Mouse (Mus musculus): Measurements from ENCODE around the gene Mepce.

The Mepce gene

DNA sequence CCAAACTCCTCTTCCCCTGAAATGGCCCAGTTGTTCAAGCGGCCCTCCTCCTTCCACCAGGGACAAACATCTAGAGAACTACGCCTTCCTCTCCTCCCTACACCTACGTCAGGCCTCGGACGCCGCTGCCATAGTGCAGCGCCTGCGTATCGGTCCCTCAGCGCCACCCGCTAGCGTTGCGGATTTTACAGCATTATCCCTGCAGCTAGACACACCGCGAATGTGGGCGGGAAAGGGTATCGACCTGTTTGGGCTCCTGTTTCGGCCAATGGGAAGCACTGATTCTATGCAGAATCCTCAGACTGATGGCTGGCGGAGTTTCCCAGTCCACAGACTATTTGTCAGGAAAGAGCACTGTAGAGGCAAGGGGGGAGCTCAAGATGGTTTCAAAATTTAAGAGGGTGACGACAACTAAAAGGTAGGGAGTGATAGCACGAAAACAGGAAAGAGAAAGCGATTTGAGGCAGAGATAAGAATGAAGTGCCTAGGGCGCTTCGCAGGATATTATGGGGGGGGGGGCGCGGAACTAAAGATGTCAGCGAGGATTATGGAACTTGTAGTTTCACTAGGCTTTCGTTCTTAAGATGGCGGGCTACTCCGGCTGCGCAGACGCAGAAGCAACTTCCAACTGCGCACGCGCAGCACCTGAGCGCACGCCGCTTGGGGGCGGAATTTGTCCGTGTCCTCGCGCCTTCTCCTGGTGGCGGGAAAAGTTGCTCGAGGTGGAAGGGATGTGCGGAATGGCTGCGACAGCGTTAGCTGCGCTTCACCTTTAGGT, at the start of gene Mepce, which contains the start of gene Zcwpw1:
Gene Mepce (minus strand): TSS at position 505 of the 778 bp plus-strand sequence.
Gene Zcwpw1 (plus strand): TSS at position 648 of the 778 bp plus-strand sequence.
- peak; percentile 99 for DNase-seq

DNA sequence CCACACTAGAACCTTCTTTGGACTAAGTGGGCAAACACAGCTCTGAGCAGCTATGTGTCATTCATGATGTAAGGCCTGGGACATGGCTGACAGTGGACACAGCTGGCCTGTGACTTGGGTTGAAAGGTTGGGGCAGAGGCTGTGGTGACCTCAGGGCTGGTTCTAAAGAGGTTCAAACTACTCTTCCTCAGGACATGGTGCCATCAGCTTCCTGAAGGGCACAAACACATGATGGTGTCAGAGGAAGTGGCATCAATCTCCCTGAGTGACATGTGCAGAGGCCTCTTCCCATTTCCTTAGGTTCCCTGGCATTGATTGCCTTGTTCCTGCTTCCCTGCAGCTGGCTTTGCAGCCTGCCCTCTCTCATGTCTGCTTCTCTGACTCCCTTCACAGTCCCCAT, 49.7 kb upstream of the Mepce start:
- peak; percentile 86 for DNase-seq

DNA sequence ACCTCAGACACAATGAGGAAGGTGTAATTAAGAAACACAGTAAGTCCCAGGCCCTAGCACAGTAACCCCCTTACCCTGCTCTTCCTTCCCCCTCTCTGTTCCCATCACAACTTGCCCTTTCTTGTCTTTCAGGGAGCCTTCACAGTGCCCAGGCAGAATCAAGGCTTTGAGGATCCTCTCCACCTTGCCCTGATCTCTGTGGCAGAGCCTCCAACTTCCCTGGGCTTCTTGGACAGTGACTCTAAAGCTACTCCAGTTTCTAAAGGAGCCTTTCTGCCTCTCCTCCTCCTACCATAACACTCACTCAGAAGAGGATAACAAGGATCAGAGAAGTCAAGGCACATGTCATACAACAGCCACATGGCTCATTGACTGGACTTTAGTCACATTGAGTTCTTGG, 49.2 kb upstream of the Mepce start:
- DNase-seq: peak; percentile 68

DNA sequence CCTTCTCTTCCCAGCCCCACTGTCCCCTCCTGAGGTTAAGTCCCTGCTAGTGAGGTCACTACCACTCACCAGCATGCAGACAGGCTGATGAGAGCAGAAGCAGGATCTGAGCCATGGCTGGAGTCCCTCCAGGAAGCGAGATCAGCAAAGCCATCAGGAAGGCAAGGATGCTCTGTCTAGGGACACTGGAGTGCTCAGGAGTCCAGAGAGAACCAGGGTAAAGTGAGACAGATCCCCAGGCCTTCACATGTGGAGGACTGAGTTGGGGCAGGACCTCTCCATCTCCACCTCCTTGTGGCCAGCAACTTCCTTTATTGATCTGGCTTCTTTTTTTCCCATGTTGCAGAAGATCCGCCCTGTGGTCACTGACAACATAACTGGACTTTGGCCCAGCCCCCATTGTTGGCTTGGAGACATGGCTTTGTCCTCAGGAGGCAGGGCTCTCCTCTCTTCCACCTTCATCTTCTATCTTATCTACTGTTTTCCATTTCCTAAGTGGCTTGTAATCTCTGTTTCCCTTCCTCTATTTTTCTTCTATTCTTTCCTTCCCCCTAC, 48.6 kb upstream of the Mepce start, which contains the start of gene Pilra:
Gene Pilra (minus strand): TSS at position 316 of the 555 bp plus-strand sequence.
- DNase-seq: peak; percentile 95

DNA sequence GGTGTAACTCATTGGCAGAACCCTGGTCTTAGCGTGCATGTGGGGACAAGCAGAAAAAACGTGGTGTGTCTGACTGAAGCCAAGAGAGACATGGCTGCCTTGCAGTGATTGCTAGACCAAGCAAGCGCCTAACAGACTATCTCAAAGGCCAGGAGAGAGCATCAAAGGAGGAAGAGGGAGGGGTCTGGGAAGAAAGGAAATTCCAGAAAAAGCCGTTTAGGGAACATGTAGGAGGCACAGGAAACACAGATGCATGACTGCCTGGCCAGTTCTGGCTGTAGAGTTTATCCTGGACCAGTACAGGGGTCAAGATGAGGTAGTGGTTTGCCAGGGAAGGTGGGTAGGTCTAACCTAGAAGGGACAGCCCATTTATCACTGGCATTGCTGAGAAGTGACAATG, 46.0 kb upstream of the Mepce start:
- peak; percentile 76 for DNase-seq

DNA sequence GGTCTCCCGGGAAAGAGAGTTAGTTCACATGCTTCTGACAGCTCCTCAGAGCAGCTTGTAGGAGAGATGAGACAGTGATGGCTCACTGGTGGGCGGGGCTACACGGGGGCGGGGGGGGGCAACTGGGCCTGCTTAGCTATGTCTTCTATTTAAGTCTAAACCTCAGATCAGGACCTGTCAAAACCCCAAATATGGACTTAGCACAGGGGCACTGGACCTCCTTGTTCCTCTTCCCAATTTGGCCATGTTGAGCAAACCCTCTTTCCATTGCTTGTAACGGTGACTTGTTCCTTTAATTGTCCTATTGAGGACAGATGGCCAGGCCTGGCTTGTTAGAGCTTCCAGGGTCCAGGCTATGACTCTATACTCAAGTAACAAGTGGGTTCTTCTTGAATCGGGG, 44.1 kb upstream of the Mepce start:
- DNase-seq: peak; percentile 89

DNA sequence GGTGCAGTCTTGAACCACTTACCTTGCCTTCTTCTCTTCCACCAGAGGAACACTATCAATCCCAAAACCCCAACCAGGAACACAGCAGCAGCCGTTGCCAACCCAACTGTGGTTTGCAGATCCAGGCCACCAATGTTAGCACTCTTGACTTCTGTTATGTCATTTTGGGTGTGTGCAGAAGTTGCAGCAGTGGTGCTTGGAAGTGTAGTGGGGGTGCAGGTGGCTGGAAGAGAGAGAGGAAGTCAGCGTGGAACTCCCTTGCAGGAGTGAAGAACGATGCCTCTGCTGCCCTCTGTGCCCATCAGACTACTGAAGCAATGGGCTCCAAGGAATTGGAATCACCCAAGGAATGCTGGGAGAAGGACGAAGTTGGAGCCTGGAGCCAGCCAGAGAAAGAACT, 43.7 kb upstream of the Mepce start:
- DNase-seq: peak; percentile 91

DNA sequence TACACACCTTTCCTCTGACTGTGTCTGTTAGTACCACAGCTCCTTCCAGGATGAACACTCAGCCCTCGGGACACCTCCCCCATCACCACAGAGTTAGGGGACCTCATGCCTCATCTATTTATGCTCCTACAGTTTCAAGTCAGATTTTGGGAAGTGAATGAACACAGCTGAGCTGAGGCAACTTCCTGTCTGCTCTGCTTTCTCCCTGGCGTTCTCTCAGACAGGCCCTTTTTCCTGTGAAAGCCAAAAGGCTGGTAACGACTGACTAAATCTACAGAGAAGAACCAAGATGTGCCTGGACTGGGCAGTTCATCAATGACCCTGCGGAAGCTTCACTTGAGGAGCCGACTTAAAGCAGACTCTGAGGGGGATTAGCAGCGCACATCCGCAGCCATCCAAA, 42.8 kb upstream of the Mepce start:
- DNase-seq: peak; percentile 95

DNA sequence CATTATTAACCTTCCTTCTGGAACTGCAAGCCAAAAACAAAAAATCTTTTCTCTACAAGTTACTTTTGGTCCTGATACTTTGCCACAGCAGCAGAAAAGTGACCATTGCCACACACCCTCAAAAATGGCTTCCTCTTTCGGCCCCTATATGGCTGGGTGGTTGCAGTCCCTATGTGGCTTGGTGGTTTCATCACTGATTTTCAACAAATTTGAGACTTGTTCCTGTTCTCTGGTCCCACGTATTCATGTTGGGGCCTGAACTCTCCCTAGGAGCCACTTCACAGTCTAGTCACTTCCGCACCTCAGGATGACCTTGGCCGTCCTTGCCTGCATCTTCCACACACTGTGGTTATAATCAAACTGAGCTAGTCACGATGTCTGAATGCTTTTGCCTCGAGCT, 41.2 kb upstream of the Mepce start:
- DNase-seq: peak; percentile 89

DNA sequence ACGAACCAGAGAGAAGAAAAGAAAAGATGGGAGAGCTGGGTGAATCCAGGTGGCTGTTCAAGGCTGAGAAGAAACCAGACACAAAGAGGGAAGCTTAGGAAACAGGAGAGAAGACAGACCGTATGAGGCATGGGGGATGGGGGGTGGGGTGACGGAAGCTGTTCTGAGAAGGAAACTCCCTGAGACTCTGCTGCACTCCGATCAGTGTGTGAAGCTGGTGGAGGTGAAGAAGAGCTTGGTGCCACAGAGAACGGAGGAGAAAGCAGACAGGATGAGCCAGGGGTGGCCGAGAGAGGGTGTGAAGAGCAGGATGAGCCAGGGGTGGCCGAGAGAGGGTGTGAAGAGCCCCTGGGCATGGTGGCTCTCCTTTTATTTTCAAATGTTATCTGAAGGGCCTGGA, 39.0 kb upstream of the Mepce start:
- DNase-seq: peak; percentile 64

DNA sequence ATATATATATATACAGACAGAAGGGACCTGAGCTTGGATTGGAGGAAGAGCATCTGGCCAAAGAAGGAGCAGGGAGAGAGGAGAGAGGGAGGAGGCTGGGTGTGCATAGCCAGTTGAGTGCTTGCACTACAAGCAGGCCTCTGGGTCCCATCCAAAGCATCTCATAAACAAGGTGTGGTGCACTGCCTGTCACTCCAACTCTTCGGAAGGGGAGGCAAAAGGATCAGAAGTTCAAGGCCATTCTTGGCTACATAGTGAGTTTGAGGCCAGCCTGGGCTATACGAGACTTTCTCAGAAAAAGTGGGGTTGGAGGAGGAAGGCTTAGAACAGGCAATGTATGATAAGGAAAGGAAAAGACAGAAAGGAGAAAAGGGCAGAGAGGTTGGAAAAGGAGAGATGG, 38.5 kb upstream of the Mepce start:
- DNase-seq: peak; percentile 60

DNA sequence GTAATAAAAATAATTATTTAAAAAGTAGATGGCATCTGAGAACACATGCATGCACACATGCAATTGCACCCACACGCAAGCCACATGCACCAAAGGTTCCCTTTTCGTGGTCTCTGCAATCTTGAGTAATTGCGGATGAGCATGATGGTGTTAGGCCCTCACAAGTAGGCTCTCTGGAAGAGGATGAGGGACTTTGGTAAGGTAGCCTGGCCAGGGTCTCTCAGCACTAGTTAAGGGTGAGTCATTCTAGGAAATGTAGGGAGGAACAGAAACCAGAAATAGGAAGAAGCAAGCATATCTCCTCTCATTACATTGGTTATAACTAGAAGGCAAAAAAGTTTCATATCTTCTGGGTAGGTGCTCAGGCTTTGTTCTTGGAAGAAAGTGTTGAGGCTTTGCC, 37.6 kb upstream of the Mepce start:
- DNase-seq: peak; percentile 88

DNA sequence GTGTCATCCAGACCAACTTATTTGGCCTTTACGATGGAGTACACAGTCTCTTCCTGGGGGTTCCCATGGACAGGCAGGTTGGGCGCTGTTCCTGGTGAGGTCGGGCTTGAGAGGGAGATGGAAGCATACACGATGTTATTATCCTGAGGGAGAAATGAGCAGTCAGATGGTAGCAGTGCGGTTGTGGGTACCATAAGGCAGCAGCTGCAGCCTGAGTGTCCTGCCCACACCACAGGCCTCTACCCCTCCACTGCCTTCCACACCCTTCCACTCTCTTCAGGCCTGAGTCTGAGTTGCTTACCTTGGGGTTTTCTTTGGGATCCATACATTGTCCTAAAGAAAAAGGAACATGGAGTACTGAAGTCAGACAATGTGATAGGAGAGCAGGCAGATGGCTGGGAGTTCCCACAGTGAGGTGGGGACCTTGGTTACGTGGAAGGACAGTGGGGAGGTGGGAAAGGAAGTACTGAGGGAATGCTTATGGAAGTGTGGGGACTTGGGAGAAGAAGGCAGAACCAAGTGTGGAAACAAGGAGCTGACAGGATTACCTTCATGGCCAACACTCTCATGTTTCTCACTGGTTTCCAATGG, 36.1 kb upstream of the Mepce start:
- peak; percentile 71 for DNase-seq

DNA sequence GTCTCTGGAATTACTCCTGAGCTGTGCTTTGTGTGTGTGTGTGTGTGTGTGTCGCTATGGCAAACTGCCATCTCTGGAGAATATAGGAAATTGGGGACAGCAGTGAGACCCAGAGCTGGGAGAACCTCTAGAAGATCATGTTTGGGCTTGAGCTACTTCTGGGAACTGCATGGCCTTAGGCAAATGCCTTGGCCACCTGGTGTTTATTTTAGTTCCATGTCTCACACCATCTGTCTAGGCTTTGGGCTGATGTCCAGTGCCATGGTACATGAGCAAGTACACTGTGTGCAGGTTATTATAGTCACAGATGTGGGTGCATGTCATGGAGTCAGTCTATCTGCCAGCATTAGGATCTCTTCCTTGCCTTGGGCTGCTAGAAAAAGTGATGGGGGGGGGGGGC, 35.1 kb upstream of the Mepce start:
- peak; percentile 84 for DNase-seq

DNA sequence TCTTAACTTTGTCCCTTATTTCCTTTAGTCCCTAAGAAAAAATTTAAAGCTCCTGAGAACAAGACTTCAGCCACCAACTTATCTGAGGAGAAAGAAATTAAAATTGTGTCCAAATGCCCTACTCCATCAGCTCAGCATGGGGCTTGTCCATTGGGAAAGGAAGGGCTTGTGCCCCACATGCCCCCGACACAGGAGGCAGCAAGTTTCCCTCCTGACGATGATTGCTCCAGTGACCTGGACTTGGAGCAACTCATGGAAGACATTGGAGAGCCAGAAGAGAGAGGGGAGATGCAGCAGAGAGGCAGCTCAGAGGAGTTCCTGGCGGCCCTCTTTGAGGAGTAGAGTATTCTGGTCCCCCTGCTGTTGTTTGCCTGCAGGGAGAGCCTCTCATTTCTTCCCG, 34.7 kb upstream of the Mepce start:
- DNase-seq: peak; percentile 72

DNA sequence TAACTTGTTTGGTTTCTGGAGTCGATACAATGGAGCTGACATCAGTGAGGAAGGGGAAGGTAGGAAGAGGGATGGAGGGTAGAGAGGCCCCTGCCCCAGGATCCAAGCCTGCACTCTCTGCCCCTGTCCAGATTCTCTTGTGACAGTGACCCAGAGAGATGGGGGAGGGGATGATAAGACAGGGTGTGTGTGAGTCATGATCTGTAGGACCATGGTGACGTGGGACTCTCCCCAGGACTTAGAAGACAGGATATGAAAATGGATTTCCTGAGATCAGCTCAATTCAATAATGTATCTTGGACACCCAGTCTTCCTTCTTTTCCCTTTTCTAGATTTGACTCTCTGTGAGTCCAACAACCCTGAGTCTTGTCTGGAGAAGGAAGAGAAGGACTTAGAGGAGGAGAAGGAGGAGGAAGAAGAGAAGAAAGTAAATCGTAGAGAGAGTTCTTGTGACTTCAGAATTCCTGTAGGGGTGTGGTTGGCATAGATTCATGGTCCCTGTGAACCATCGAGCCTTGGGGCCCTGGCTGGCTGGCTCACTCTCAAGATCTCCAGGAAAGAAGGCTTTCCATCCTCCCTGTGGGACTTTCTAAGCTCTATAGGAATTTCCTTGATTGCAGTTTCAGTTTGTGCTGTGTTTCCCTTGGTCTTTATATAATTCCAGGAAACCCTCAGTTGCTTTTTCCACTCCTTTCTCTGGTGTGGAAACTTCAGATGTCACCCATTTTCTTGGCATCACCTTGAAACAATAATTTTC, 30.2 kb upstream of the Mepce start:
- peak; percentile 57 for DNase-seq

DNA sequence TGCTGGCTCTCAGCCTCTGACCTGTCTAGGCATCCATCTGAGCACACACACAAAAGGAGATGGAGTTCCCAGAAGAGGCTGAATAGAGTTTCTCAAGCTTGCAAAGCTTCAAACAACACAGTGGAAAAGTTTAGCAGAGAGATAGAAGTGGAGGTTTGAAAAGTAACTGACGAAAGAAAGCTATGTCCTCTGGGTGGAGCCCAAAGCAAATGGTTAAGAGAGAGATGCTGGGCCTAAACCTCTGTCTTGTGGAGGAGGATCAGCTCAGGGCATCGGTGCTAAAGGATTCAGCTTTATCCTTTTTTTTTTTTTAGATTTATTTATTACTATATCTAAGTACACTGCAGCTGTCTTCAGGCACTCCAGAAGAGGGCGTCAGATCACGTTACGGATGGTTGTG, 20.9 kb upstream of the Mepce start:
- peak; percentile 13 for DNase-seq

DNA sequence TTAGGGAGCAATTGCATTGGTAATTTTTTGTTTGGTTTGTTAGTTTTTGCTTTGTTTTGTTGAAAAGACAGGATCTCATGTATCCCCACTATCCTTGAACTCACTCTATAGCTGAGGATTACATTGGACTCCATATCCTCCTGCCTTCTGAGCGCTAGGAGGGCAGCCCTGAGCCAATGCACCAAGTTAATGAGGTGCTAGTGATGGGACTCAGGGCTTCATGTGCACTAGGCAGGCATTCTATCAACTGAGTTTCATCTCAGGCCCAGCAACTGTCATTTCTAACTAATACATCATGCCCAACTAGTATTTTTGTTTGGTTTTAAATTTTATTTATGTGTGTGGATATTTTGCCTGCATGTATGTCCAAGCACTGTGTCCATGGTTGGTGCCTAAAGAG, 18.7 kb upstream of the Mepce start:
- peak; percentile 48 for DNase-seq

DNA sequence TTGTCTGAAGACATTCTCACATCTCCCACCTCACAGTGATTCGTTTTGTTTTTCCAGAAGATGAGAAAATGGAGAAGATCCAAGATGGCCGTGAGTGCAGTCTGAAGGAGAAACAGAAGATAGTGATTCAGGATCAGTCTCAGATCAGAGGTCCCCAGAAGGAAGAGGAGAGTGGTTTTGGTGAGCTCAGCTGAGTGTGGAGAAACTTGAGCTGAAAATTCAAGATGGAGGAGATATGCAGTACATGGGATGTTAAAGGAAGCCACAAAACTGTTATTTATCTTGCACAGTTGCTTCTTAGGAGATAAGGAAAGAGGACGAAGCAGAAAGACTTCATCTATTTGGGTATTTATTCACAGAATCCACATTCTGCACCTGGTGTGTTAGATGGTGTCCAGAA, 13.5 kb upstream of the Mepce start:
- peak; percentile 61 for DNase-seq

DNA sequence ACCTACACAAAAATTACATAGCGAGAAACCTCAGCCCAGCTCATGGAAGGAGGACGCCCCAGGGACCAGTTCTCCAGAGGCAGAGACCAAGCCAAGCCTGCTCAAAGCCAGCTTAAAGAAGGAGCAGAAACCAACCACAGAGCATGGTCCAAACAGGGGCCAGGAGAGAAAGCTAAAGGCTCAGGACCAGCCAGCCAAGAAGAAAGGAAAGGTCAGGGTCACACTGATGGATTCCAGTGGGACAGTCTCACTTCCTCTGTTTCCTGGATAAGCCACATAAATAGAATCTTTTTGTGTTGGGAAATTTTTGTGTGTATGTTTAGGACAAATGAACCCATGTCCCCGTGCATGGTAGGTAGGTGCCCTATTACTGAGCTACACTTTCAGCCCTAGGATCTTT, 9.2 kb upstream of the Mepce start:
- peak; percentile 87 for DNase-seq

DNA sequence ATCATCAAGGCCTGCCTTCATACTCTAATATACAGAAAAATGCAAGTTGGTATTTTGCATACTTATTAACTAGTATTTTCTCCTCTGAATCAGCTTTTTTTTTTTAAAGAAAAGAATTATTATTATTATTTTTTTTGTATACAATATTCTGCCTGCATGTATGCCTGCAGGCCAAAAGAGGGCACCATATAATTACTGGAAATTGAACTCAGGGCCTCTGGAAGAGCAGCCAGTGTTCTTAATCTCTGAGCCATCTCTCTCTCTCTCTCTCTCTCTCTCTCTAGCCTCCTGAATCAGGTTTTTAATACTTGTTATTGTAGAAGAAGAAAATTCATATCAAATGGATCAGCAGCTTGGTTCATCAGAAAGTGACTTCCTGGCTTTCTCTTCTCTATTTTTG, 4.1 kb upstream of the Mepce start:
- peak; percentile 24 for DNase-seq

DNA sequence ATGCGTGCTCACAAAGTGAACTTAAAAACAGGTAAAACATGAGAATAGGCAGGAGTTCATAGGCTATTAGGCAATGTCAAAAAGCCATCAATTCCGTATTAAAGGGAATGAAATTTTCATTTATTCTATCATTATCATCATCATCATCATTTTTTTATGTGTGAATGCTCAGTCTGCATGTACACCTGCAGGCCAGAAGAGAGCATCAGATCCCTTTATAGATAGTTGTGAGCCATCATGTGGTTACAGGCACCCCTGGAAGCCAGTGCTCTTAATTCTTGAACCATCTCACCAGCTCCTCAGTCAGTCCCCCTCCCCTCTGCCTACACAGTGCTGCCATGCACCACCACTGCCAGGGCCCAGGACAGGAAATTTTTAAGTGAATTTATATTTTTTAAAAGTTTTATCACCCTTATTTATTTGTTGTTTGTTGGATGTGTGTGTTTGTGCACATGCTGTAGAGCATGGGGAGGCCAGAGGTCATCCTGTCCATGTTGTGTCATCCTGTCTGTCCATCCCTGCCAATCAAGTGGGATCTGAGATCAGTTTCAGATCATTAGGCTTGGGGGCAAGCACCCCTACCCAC, 1.6 kb upstream of the Mepce start:
- DNase-seq: peak; percentile 88

DNA sequence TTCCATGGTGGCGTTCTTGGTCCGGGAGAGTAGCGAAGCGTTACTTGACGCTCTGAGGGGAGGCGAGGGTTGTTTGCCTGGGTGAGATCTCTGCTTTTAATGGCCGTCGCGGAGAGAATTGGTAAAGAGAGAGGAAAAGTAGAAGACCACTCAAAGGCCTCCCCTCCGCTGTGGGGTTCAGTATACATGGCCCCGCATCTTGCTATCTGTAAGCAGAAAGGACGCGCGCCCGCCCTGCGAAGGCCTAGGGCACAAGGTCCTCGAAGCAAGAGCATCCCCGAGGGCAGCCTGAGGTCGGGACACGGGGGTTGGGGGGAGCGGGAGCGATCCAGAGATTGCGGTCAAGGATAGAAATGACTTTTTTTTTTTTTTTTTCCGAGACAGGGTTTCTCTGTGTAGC, 716 bp upstream of the Mepce start:
- DNase-seq: peak; percentile 96

Data from heart, adult 11 months (tissue).